Mouse (Mus musculus) gastrocnemius, postnatal 10 days (tissue): ENCODE measurements around the gene Evi2b. TPM values are rescaled to one million over a fixed set of nuclear protein-coding genes. Genes with fewer than 3 reads are reported as not detected.
A peak's percentile ranks its signal among the peaks of the same experiment; 100 is the strongest.

Experiments used
- DNase-seq: peaks from one replicate; pipeline ENCODE4 v3.0.0; 2021; ENCODE audit warnings: mixed read lengths
- long read RNA-seq, 2 experiments: library from polyadenylated mRNA; stranded (forward); transcript quantifications; one replicate each; pipeline ENCODE4 v2.0.0; 2021
- total RNA-seq, 2 experiments: library from RNA; stranded (reverse); gene quantifications; 2 replicates each; pipeline ENCODE4 v1.2.3; 2021

The Evi2b gene
- 1 to 10 TPM in 1 of 2 experiments, under 1 TPM in 1; 0.87 to 2.2 TPM for total RNA-seq
- long read RNA-seq, experiment 1, partial matches to known transcripts, result 0 of 2 reads
- long read RNA-seq, experiment 1, other reads (novel, unspliced or antisense), result 0 of 2 reads
- long read RNA-seq, experiment 2, result 0 reads

DNA sequence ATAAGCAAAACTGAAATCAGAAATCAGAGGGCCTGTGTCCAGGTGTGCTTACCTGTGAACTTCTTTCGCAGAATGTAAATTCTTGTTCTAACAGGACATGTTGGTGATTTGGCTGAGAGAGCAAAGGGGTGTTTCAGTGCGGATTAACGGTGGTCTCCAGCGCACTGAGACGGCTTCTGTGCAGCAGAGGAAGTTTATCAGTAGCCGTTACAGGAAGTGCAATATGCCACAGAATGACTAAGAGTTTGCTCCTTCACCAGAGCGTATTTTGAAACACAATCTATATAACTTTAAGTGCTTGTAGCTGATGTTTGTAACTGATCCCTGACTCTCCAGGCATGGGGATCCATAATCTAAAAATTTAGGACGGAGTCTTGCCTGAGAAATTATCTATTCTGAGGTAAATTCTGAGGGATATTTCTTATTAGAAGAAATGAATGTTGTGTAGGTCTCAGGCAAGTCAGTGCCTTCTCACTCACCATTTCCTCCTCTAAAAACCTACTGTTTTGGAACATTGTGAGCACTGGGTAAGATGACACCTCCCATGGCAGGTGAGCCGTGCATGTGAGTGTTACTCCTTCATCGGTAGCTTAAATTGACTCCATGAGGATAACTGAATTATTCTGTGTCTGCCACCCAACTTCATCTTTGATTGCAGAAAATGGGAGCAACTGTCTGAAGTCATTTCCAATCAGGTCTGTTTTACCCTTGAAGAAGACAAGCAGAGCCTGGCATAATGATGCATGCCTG is at the start of gene Evi2b:
Gene Evi2b, minus strand, starts transcription at position 203 of the 750 bp plus-strand sequence.
- no peak for DNase-seq

GRCm38 (mm10) chr11:79570319-79570718 is 46.8 kb upstream of the Evi2b start:
- no peak for DNase-seq

DNA sequence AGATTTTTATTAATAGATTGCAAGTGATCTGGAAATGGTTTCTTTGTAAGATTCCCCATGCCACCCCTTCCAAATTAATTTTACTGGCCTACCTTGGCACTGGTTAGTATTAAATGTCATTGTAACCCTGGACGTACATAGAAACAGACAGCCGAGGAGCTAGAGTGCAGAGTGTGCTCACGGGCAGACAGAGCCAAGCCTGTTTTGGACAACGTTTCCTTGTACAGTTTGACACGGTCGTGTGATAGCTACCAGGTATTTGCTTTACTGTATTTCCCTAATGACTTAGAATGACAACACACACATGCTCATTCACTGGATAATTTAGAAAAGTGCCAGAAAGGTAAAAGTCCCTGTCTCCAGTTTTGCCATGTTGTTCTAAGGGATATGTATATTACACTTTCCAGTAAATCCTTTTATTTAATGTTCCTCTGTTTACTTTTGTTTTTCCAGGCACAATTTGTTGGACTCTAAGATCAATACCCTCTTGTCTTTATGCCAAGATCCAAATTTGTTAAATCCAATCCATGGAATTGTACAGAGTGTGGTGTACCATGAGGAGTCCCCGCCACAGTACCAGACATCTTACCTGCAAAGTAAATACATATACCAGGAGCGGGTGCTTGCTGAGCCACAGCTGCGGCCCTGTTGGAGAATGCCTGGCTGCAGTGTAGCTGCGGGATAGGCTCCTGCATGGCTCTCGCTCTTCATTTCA is 44.8 kb upstream of the Evi2b start:
- DNase-seq, result no peak

GRCm38 (mm10) chr11:79566947-79567346 is 43.4 kb upstream of the Evi2b start:
- no peak for DNase-seq

- DNase-seq, result no peak
Measured at GRCm38 (mm10) chr11:79563493-79563892, 39.9 kb upstream of the Evi2b start.

DNA sequence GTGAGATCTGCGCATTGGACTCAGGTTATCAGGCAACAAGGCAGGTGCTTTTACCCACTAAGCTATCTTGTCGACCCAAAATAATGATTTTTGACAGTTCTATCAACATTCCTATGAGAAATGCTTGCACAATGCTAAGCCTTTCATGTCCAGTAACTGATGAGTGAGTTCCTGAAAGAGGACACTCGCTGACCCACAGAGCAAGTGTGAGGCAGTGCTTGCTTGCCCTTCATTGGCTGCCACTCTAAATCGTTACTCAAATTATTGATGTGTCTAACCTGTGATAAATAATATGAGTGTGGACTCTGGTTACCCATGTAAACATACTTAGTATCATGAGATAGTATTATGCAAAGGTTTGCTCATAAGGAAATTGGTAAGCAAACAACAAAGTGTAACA is 37.0 kb upstream of the Evi2b start:
- no peak for DNase-seq

GRCm38 (mm10) chr11:79552622-79553021 is 29.1 kb upstream of the Evi2b start:
- no peak for DNase-seq

- DNase-seq, result no peak
Measured at GRCm38 (mm10) chr11:79536293-79536692, 12.7 kb upstream of the Evi2b start.

DNA sequence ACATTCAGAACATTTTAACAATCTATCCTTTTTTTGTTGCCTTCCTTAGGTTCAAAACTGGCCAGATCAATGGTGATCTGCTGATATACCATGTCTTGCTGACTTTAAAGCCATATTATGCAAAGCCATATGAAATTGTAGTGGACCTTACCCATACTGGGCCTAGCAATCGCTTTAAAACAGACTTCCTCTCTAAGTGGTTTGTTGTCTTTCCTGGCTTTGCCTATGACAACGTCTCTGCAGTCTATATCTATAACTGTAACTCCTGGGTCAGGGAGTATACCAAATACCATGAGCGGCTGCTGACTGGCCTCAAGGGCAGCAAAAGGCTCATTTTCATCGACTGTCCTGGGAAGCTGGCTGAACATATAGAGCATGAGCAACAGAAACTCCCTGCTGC is 12.0 kb upstream of the Evi2b start:
- no peak for DNase-seq

GRCm38 (mm10) chr11:79533950-79534690 is 10.6 kb upstream of the Evi2b start:
- DNase-seq, result peak; percentile 47

- no peak for DNase-seq
Measured at GRCm38 (mm10) chr11:79533311-79533710, 9.7 kb upstream of the Evi2b start.

DNA sequence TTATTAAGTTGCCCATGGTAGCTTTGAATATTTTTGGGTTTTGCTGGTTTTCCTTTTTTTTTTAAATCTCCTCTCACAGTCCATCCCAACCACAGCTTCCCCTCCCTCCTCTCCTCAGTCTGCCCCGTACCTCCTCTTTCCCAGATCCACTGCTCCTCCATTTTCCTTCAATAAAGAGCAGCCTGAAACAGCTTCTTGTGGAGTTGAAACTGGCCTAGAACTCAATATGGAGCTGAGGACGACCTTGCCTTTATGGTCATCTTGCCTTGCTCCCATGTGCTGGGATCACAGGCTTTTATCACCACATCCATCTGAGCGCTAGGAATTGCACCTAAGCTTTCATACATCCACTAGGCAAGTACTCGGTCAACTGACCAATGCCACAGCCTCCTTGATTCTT is 7.9 kb upstream of the Evi2b start:
- DNase-seq, result no peak

DNA sequence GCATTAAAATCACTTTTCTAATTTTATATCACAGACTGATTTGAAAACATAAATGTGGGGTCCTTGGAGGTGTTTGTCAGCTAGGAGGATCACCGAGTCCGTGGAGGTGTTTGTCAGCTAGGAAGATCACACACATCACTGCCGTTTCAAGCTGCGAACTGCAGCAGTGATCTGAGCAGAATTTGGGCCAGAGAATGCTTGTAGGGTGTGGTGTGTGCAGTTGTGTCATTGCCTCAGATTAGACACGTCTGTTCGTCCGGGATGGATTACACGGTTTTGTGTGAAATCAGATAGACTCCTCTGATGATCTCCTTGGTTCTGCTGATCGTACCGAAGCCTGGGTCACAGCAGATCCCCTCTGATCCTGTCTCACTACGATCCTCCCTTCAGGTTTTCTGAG is 7.2 kb upstream of the Evi2b start:
- DNase-seq, result no peak

DNA sequence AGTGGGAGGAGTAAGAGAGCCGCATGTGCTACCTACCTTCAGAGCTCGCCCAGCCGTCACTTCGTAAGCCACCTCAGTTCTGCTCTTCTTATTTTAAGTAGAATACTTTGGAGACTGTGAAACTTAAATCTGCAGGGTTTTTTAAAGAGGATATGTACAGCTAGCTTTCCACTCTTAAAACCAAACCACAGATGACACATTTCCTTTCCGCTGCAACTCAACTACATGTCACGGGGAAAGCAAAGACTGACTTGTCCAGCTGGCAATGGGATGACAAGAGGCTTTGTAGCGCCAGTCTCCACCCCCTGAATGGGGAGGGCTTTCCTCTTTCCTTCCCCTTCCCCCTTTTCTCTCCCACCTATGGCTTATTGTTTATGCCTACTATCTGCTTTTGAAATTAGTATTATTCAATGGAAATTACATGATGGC is 6.8 kb upstream of the Evi2b start, which contains the start of the genes Evi2 and Evi2a:
Gene Evi2, minus strand, starts transcription at position 257 of the 429 bp plus-strand sequence.
Gene Evi2a, minus strand, starts transcription at position 277 of the 429 bp plus-strand sequence.
- peak; percentile 18 for DNase-seq

GRCm38 (mm10) chr11:79529736-79530135 is 6.2 kb upstream of the Evi2b start:
- no peak for DNase-seq

- no peak for DNase-seq
Measured at GRCm38 (mm10) chr11:79529226-79529625, 5.7 kb upstream of the Evi2b start.

DNA sequence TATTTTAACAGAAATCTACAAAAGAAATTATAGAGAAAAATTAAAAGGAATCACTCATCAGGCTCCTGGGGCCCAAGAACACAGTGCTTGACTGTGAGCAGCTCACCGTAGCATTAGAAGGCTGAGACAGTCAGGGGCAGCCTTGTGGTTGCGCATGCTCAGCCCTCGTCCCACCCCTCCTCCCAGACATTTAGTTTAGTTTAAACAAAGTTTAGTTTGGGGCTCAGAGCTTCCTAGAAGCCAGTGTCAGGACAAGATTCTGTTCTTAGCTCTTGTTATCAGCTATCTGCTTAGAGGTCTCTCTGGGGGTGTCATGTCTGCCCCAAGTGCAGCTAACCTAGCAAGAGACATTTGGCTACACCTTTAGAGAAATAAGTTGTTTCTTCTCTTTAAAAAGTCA is 5.0 kb upstream of the Evi2b start:
- no peak for DNase-seq

DNA sequence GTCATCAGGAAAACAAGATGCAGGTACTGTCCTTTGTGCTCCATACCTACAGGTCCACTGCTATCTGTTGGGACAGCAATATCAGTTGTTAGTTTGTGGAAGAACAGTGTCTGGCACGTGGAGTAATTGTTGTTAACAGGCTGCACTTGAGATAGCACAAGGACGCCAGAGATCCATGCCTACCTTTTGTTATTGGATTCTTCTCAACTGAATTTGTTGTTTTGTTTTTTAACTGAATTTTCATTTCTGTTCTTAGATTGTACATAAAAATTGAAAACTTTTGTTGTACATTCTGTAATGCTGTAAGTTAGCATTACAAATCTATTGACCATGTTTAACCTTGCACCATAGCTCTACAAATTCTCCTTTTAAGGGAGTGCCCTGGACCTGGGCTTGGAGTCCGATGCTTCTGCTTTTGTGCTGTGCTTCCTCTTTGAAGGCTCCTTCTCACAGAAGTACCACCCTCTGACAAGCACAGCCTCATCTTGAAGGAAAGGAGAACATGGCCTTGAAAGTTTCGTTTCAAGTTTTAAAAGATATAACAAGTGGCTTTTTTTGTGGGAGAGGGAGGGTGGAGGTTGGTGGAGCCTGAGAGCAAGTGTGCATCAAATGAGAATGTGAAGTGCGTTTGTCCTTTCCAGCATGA is 4.3 kb upstream of the Evi2b start:
- no peak for DNase-seq

DNA sequence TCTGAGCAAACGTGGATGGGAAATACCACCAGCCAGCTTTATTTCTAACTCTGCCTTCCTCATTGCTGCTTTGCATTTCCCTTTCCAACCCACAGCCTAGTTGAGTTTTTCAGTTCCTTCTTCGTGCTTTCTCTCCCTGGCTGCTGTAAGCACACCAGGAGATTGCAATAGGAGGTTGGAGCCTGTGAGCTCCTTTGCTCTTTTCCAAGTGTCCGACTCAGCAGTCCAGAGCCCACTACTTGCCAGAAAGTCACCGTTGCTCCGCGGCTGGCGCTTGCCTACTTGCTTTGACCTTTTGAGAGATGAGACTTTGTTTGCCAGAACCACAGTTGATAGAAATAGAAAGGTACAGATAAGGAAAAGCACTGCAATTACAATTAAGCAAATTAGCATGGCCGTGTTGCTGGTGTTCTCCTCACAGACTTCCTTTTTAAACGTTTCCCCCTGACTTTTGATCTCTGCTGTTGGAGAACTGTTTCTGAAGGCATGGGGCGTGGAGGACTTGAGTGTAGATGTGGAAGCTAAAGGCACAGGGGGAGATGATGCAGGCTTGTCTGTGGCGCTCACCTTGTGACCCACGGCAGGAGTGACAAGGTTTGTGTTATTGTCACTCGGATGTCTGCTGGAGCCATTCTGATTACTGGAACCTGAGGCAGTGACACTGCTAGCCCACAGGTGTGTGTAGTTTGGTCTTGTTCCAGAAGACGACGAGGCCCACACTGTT is 3.6 kb upstream of the Evi2b start:
- DNase-seq, result peak; percentile 22

DNA sequence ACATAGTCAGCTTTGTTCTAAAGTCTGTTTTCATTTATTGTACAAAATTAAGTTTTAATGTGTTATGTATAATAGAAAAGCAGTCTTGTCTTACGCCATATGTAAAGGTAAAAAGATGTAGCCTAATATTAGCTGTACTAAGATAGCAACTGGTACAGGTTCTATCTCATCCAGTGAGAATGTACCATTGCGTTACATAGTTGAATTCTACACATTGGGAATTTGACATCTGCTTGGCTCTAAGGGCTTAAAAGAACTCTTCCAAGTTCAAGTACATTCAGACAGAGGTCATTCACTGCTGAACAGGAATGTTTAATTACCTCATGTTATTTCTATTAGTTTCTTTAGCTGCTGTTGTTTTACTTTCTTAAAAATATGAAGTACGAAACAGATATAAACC is 3.0 kb upstream of the Evi2b start:
- DNase-seq, result no peak

GRCm38 (mm10) chr11:79524310-79524575 is 681 bp upstream of the Evi2b start:
- DNase-seq, result no peak

DNA sequence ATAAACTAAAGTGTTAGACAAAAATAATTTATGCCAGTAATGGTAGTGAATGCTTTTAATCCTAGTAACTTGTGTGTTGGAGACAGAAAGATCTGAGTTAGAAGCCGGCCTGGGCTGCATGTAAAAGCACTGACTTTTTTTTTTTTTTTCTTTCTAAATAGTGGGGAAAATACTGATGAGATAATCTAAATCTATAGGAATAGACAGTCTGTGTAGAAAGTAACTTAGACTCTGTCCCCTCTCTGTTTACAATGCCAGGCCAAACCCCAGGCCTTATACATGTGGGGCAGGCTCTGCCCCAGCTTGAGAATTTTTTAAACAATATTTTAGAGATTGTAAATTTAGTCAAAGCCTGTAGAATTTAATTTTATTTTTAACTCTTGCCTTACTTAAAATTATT is 618 bp downstream of the Evi2b start:
- no peak for DNase-seq
